Mouse (Mus musculus) gastrocnemius, adult 18-20 months (tissue): ENCODE measurements around the gene Gm45837. TPM values are rescaled to one million over a fixed set of nuclear protein-coding genes. Genes with fewer than 3 reads are reported as not detected.

ENCODE experiments used
- DNase-seq: peaks from one replicate; pipeline ENCODE4 v3.0.0; 2021; ENCODE audit warnings: low spot score
- total RNA-seq, 2 experiments: library from RNA; stranded (reverse); gene quantifications; 2 replicates each; pipeline ENCODE4 v1.2.3; 2021

Gene Gm45837
- total RNA-seq, 2 experiments from 2014 or later, result not detected

GRCm38 (mm10) chr7:101437876-101438275 lies 27.2 kb downstream of the Gm45837 start:
- DNase-seq, result no peak

GRCm38 (mm10) chr7:101443093-101443492 lies 32.4 kb downstream of the Gm45837 start:
- DNase-seq, result no peak

GRCm38 (mm10) chr7:101444211-101444610 lies 33.5 kb downstream of the Gm45837 start:
- DNase-seq, result no peak

- DNase-seq, result no peak
Observed at GRCm38 (mm10) chr7:101449855-101450254, 39.2 kb downstream of the Gm45837 start.

- DNase-seq, result peak; percentile 90
Observed at GRCm38 (mm10) chr7:101450422-101451401, 40.0 kb downstream of the Gm45837 start.

GRCm38 (mm10) chr7:101452669-101453068 lies 42.0 kb downstream of the Gm45837 start:
- DNase-seq, result no peak

GRCm38 (mm10) chr7:101453296-101453695 lies 42.6 kb downstream of the Gm45837 start:
- no peak for DNase-seq

GRCm38 (mm10) chr7:101453725-101454124 lies 43.0 kb downstream of the Gm45837 start:
- no peak for DNase-seq

- DNase-seq, result no peak
Observed at GRCm38 (mm10) chr7:101454479-101454878, 43.8 kb downstream of the Gm45837 start.

- no peak for DNase-seq
Observed at GRCm38 (mm10) chr7:101455141-101455540, 44.5 kb downstream of the Gm45837 start.

- DNase-seq, result no peak
Observed at GRCm38 (mm10) chr7:101456318-101456717, 45.6 kb downstream of the Gm45837 start.

GRCm38 (mm10) chr7:101456789-101457188 lies 46.1 kb downstream of the Gm45837 start:
- DNase-seq, result no peak

- no peak for DNase-seq
Observed at GRCm38 (mm10) chr7:101457283-101457682, 46.6 kb downstream of the Gm45837 start.

GRCm38 (mm10) chr7:101457801-101458200 lies 47.1 kb downstream of the Gm45837 start:
- no peak for DNase-seq

GRCm38 (mm10) chr7:101458278-101458781 lies 47.6 kb downstream of the Gm45837 start:
- no peak for DNase-seq

- no peak for DNase-seq
Observed at GRCm38 (mm10) chr7:101459305-101459813, 48.7 kb downstream of the Gm45837 start.

- no peak for DNase-seq
Observed at GRCm38 (mm10) chr7:101459923-101460607, 49.4 kb downstream of the Gm45837 start.

- DNase-seq, result peak; percentile 86
Observed at GRCm38 (mm10) chr7:101460608-101460957, 49.9 kb downstream of the Gm45837 start.

- DNase-seq, result no peak
Observed at GRCm38 (mm10) chr7:101461571-101461970, 50.9 kb downstream of the Gm45837 start.

GRCm38 (mm10) chr7:101462327-101463068 lies 51.8 kb downstream of the Gm45837 start:
- no peak for DNase-seq

GRCm38 (mm10) chr7:101463665-101464271 lies 53.1 kb downstream of the Gm45837 start:
- no peak for DNase-seq
